Mouse (Mus musculus) skeletal muscle tissue, adult 2 months (tissue): ENCODE measurements around the gene Wdr5.

Source experiments
- DNase-seq: peaks from one replicate; pipeline ENCODE4 v3.0.0-alpha.2; 2012; ENCODE audit warnings: low read depth, low spot score

Gene Wdr5

GRCm38 (mm10) chr2:27514639-27515328, at the start of gene Wdr5:
Wdr5 (plus strand) TSS chr2:27515157.
- peak; percentile 91 for DNase-seq

GRCm38 (mm10) chr2:27469292-27469990, 45.5 kb upstream of the Wdr5 start:
- DNase-seq: no peak

- DNase-seq: no peak
These were observed 45.0 kb upstream of the Wdr5 start for GRCm38 (mm10) chr2:27469991-27470355.

GRCm38 (mm10) chr2:27470535-27470934, 44.4 kb upstream of the Wdr5 start:
- no peak for DNase-seq

GRCm38 (mm10) chr2:27471170-27471584, 43.8 kb upstream of the Wdr5 start:
- peak; percentile 92 for DNase-seq

- DNase-seq: no peak
These were observed 41.7 kb upstream of the Wdr5 start for GRCm38 (mm10) chr2:27473061-27473765.

- DNase-seq: no peak
These were observed 41.0 kb upstream of the Wdr5 start for GRCm38 (mm10) chr2:27473911-27474310.

GRCm38 (mm10) chr2:27474621-27475484, 40.1 kb upstream of the Wdr5 start:
- DNase-seq: no peak

GRCm38 (mm10) chr2:27475495-27476302, 39.3 kb upstream of the Wdr5 start:
- peak; percentile 91 for DNase-seq

- no peak for DNase-seq
These were observed 38.4 kb upstream of the Wdr5 start for GRCm38 (mm10) chr2:27476303-27477192.

GRCm38 (mm10) chr2:27479821-27480220, 35.1 kb upstream of the Wdr5 start:
- no peak for DNase-seq

GRCm38 (mm10) chr2:27480367-27480766, 34.6 kb upstream of the Wdr5 start:
- DNase-seq: no peak

- no peak for DNase-seq
These were observed 32.6 kb upstream of the Wdr5 start for GRCm38 (mm10) chr2:27482265-27482861.

GRCm38 (mm10) chr2:27486725-27487124, 28.2 kb upstream of the Wdr5 start:
- no peak for DNase-seq

GRCm38 (mm10) chr2:27487336-27488049, 27.5 kb upstream of the Wdr5 start:
- no peak for DNase-seq

GRCm38 (mm10) chr2:27488362-27488761, 26.6 kb upstream of the Wdr5 start:
- no peak for DNase-seq

GRCm38 (mm10) chr2:27490939-27491338, 24.0 kb upstream of the Wdr5 start:
- no peak for DNase-seq

- DNase-seq: no peak
These were observed 21.0 kb upstream of the Wdr5 start for GRCm38 (mm10) chr2:27493971-27494370.
